Mouse (Mus musculus) hindbrain, embryonic 13.5 days (tissue): ENCODE data around the gene Ttc9c. TPM values are rescaled to one million over a fixed set of nuclear protein-coding genes. Genes with fewer than 3 reads are reported as not detected.

Source experiments
- ATAC-seq: fragments of 200-750 bp; cut with Nextera tagmentation; 2 replicates; pipeline ENCODE4 v1.8.0; 2017; ENCODE audit warnings: moderate TSS enrichment; ENCODE audit not compliant: low FRiP score
- H3K27ac ChIP-seq: fragments of 300-500 bp; sonication (generic); 2 replicates; pipeline ENCODE4 v1.5.1; 2015; ENCODE audit warnings: inconsistent platforms, mild to moderate bottlenecking, moderate library complexity
- H3K27me3 ChIP-seq: fragments of 300-500 bp; sonication (generic); 2 replicates; pipeline ENCODE4 v1.6.1; 2015; ENCODE audit warnings: mild to moderate bottlenecking, inconsistent platforms
- H3K36me3 ChIP-seq: fragments of 300-500 bp; sonication (generic); 2 replicates; pipeline ENCODE4 v1.6.1; 2015; ENCODE audit warnings: mild to moderate bottlenecking, inconsistent platforms
- H3K4me1 ChIP-seq: fragments of 300-500 bp; sonication (generic); replicated peaks from 2 replicates; pipeline ENCODE4 v1.6.1; 2015; ENCODE audit warnings: inconsistent platforms
- H3K4me2 ChIP-seq: fragments of 300-500 bp; sonication (generic); 2 replicates; pipeline ENCODE4 v1.6.1; 2015; ENCODE audit warnings: inconsistent platforms, mild to moderate bottlenecking, moderate library complexity
- H3K4me3 ChIP-seq: fragments of 300-500 bp; sonication (generic); 2 replicates; pipeline ENCODE4 v1.5.1; 2015; ENCODE audit warnings: mild to moderate bottlenecking, inconsistent platforms
- H3K9ac ChIP-seq: fragments of 300-500 bp; sonication (generic); 2 replicates; pipeline ENCODE4 v1.6.1; 2015; ENCODE audit warnings: mild to moderate bottlenecking, inconsistent platforms
- H3K9me3 ChIP-seq: fragments of 300-500 bp; sonication (generic); 2 replicates; pipeline ENCODE4 v1.6.1; 2016; ENCODE audit warnings: inconsistent platforms
- WGBS: fragments of 180-500 bp; shearing (Covaris S2); methylation state at CpG from one replicate; pipeline ENCODE4 v1.1.7; 2015; 5-methylcytosine and 5-hydroxymethylcytosine counted together
- polyA plus RNA-seq: library from polyadenylated mRNA; unstranded; fragments of >200 nt; fragmentation: Nextera tagmentation; extraction: Ambion mirVana; gene quantifications from 2 replicates; pipeline ENCODE4 v1.2.1, GENCODE M21; 2015

Gene Ttc9c
- polyA plus RNA-seq, result 60.4 and 61.4 TPM in 2 replicates

GRCm38 (mm10) chr19:8818801-8819595 lies at the start of gene Ttc9c:
Gene Ttc9c (minus strand): TSS chr19:8819333.
- under 1% methylated on average over 33 of the region's 33 CpGs for WGBS
- Histone ChIP-seq H3K9ac (peak within 1 kb of the TSS; percentile 99), H3K27me3 (no peaks in the 10 kb centered on the region), H3K4me2 (peak within 1 kb of the TSS; percentile 96), H3K36me3 (peaks cover 27% of the 10 kb centered on the region), H3K4me1 (peaks cover 60% of the 10 kb centered on the region), H3K9me3 (no peaks in the 10 kb centered on the region), H3K27ac (peak within 1 kb of the TSS; percentile 99), H3K4me3 (peak within 1 kb of the TSS; percentile 99)
- ATAC-seq, result peak; percentile 95

- Histone ChIP-seq H3K27ac (no peak overlapping the region), H3K4me1 (no peaks in the 10 kb centered on the region), H3K9ac (no peak overlapping the region), H3K4me2 (no peak overlapping the region), H3K4me3 (no peak overlapping the region), H3K9me3 (no peaks in the 10 kb centered on the region), H3K36me3 (no peaks in the 10 kb centered on the region), H3K27me3 (no peaks in the 10 kb centered on the region)
- no peak for ATAC-seq
- 84% methylated on average over 6 of the region's 6 CpGs for WGBS
Measured at GRCm38 (mm10) chr19:8864265-8864664, 45.1 kb upstream of the Ttc9c start.

GRCm38 (mm10) chr19:8859018-8859417 lies 39.9 kb upstream of the Ttc9c start:
- 22% methylated on average over 1 of the region's 1 CpGs for whole genome bisulfite sequencing
- ATAC-seq, result no peak
- no peak overlapping the region for H3K4me2 ChIP-seq
- H3K27me3 ChIP-seq, result no peaks in the 10 kb centered on the region
- H3K36me3 ChIP-seq, result no peaks in the 10 kb centered on the region
- no peak overlapping the region for H3K4me3 ChIP-seq
- H3K9ac ChIP-seq, result no peak overlapping the region
- H3K9me3 ChIP-seq, result no peaks in the 10 kb centered on the region
- no peak overlapping the region for H3K27ac ChIP-seq
- H3K4me1 ChIP-seq, result no peaks in the 10 kb centered on the region

- Histone ChIP-seq H3K4me2 (no peak overlapping the region), H3K36me3 (no peaks in the 10 kb centered on the region), H3K9me3 (no peaks in the 10 kb centered on the region), H3K4me1 (no peaks in the 10 kb centered on the region), H3K27ac (no peak overlapping the region), H3K27me3 (no peaks in the 10 kb centered on the region), H3K9ac (no peak overlapping the region), H3K4me3 (no peak overlapping the region)
- WGBS, result 42% methylated on average over 4 of the region's 4 CpGs
- no peak for ATAC-seq
Measured at GRCm38 (mm10) chr19:8857689-8858088, 38.6 kb upstream of the Ttc9c start.

- Histone ChIP-seq H3K27me3 (no peaks in the 10 kb centered on the region), H3K36me3 (peaks cover 13% of the 10 kb centered on the region), H3K9me3 (no peaks in the 10 kb centered on the region), H3K27ac (no peak overlapping the region), H3K9ac (no peak overlapping the region), H3K4me1 (peaks cover 5% of the 10 kb centered on the region; the same call in 1 of the 2 replicates), H3K4me2 (no peak overlapping the region), H3K4me3 (no peak overlapping the region)
- WGBS, result 86% methylated on average over 3 of the region's 3 CpGs
- ATAC-seq, result no peak
Measured at GRCm38 (mm10) chr19:8853117-8853516, 34.0 kb upstream of the Ttc9c start.

GRCm38 (mm10) chr19:8852236-8852928 lies 33.2 kb upstream of the Ttc9c start:
- no peaks in the 10 kb centered on the region for H3K9me3 ChIP-seq
- H3K9ac ChIP-seq, result peak overlapping the region; percentile 19; the same call in 1 of the 2 replicates
- peaks cover 20% of the 10 kb centered on the region for H3K36me3 ChIP-seq
- no peaks in the 10 kb centered on the region for H3K27me3 ChIP-seq
- H3K27ac ChIP-seq, result no peak overlapping the region
- 62% methylated on average over 10 of the region's 10 CpGs for WGBS
- H3K4me2 ChIP-seq, result no peak overlapping the region
- ATAC-seq, result no peak
- H3K4me1 ChIP-seq, result peaks cover 5% of the 10 kb centered on the region; the same call in 1 of the 2 replicates
- no peak overlapping the region for H3K4me3 ChIP-seq

GRCm38 (mm10) chr19:8851639-8852038 lies 32.5 kb upstream of the Ttc9c start:
- Histone ChIP-seq H3K9ac (peak overlapping the region; percentile 19; the same call in 1 of the 2 replicates), H3K4me2 (no peak overlapping the region), H3K27me3 (no peaks in the 10 kb centered on the region), H3K36me3 (peaks cover 28% of the 10 kb centered on the region), H3K4me1 (peaks cover 5% of the 10 kb centered on the region; the same call in 1 of the 2 replicates), H3K27ac (no peak overlapping the region), H3K4me3 (no peak overlapping the region), H3K9me3 (no peaks in the 10 kb centered on the region)
- WGBS, result 58% methylated on average over 7 of the region's 7 CpGs
- ATAC-seq, result no peak

- Histone ChIP-seq H3K4me2 (no peak within 1 kb of the TSS), H3K9ac (peak within 1 kb of the TSS; percentile 43; the same call in 1 of the 2 replicates)
Measured at GRCm38 (mm10) chr19:8850402-8850901, 31.3 kb upstream of the Ttc9c start, which contains the start of gene Lrrn4cl. Gene Lrrn4cl (plus strand): TSS chr19:8850768.

GRCm38 (mm10) chr19:8848356-8848755 lies 29.2 kb upstream of the Ttc9c start:
- Histone ChIP-seq H3K4me2 (no peak overlapping the region), H3K9me3 (no peaks in the 10 kb centered on the region), H3K9ac (no peak overlapping the region), H3K36me3 (peaks cover 49% of the 10 kb centered on the region), H3K4me1 (peaks cover 5% of the 10 kb centered on the region; the same call in 1 of the 2 replicates), H3K27me3 (no peaks in the 10 kb centered on the region), H3K4me3 (no peak overlapping the region), H3K27ac (no peak overlapping the region)
- WGBS, result 85% methylated on average over 5 of the region's 5 CpGs
- no peak for ATAC-seq

More at GRCm38 (mm10) chr19:8850402-8850901, 31.3 kb upstream of the Ttc9c start, which contains the start of gene Lrrn4cl:
- no peak for ATAC-seq
- Histone ChIP-seq H3K27me3 (no peaks in the 10 kb centered on the region), H3K4me1 (peaks cover 5% of the 10 kb centered on the region; the same call in 1 of the 2 replicates), H3K4me3 (no peak within 1 kb of the TSS), H3K9me3 (no peaks in the 10 kb centered on the region), H3K27ac (0 out of 2 replicates have a peak within 1 kb of the TSS, but pooled peaks have one; percentile 23), H3K36me3 (peaks cover 40% of the 10 kb centered on the region)
- WGBS, result 35% methylated on average over 7 of the region's 7 CpGs

- peaks cover 21% of the 10 kb centered on the region for H3K4me1 ChIP-seq
- H3K36me3 ChIP-seq, result peaks cover 61% of the 10 kb centered on the region
- no peak overlapping the region for H3K4me2 ChIP-seq
- 59% methylated on average over 5 of the region's 5 CpGs for WGBS
- H3K27ac ChIP-seq, result no peak overlapping the region
- H3K27me3 ChIP-seq, result no peaks in the 10 kb centered on the region
- no peak overlapping the region for H3K9ac ChIP-seq
- H3K9me3 ChIP-seq, result no peaks in the 10 kb centered on the region
- no peak for ATAC-seq
- no peak overlapping the region for H3K4me3 ChIP-seq
Measured at GRCm38 (mm10) chr19:8844371-8845129, 25.4 kb upstream of the Ttc9c start.

- no peaks in the 10 kb centered on the region for H3K27me3 ChIP-seq
- 89% methylated on average over 6 of the region's 6 CpGs for WGBS
- no peak overlapping the region for H3K9ac ChIP-seq
- H3K4me2 ChIP-seq, result no peak overlapping the region
- peaks cover 34% of the 10 kb centered on the region for H3K4me1 ChIP-seq
- H3K9me3 ChIP-seq, result no peaks in the 10 kb centered on the region
- H3K36me3 ChIP-seq, result peaks cover 47% of the 10 kb centered on the region
- H3K4me3 ChIP-seq, result no peak overlapping the region
- ATAC-seq, result no peak
- H3K27ac ChIP-seq, result no peak overlapping the region
Measured at GRCm38 (mm10) chr19:8842961-8843360, 23.8 kb upstream of the Ttc9c start.
